Mouse (Mus musculus) splenic B cell, adult 2 months (primary cell): ENCODE results near the gene Hykk.
"Not testable (repeated sequence)": the region's sequence is repeated elsewhere in the genome, so short reads cannot be mapped to it uniquely, and the experiment has no call there.

Source experiments
- DNase-seq: peaks from one replicate; pipeline ENCODE4 v3.0.0-alpha.2; 2011; ENCODE audit warnings: low read depth, low spot score
- H3K27me3 ChIP-seq: 2 replicates; pipeline ENCODE4 v1.6.1; 2012; ENCODE audit warnings: mild to moderate bottlenecking, low read length, moderate library complexity, mixed read lengths; ENCODE audit not compliant: control insufficient read depth, poor library complexity, insufficient read depth, severe bottlenecking
- H3K36me3 ChIP-seq: 2 replicates; pipeline ENCODE4 v1.6.1; 2012; ENCODE audit warnings: mild to moderate bottlenecking, low read length, moderate library complexity, mixed read lengths; ENCODE audit not compliant: control insufficient read depth, poor library complexity, insufficient read depth, severe bottlenecking

Gene Hykk

GRCm38 (mm10) chr9:54949465-54949864 is 32.4 kb downstream of the Hykk start:
- peaks cover 8% of the 10 kb centered on the region; the same call in 1 of the 2 replicates for H3K36me3 ChIP-seq
- DNase-seq: no peak

GRCm38 (mm10) chr9:54950162-54950561 is 33.1 kb downstream of the Hykk start:
- not testable (repeated sequence) for DNase-seq, H3K36me3 ChIP-seq, H3K27me3 ChIP-seq

More at GRCm38 (mm10) chr9:54949465-54949864, 32.4 kb downstream of the Hykk start:
- no peaks in the 10 kb centered on the region for H3K27me3 ChIP-seq

- DNase-seq: peak; percentile 95
- Histone ChIP-seq H3K36me3 (peaks cover 8% of the 10 kb centered on the region), H3K27me3 (no peaks in the 10 kb centered on the region)
Observed at GRCm38 (mm10) chr9:54950575-54951321, 33.7 kb downstream of the Hykk start, which contains the start of the genes Psma4 and AY074887. Psma4 (plus strand) TSS chr9:54950790. AY074887 (minus strand) TSS chr9:54950998.

- peaks cover 4% of the 10 kb centered on the region; the same call in 1 of the 2 replicates for H3K36me3 ChIP-seq
- H3K27me3 ChIP-seq: no peaks in the 10 kb centered on the region
- no peak for DNase-seq
Observed at GRCm38 (mm10) chr9:54961059-54961458, 44.0 kb downstream of the Hykk start.

- DNase-seq: no peak
- no peaks in the 10 kb centered on the region for H3K27me3 ChIP-seq
- 0 out of 2 replicates have a peak, but pooled peaks cover 2% of the 10 kb centered on the region for H3K36me3 ChIP-seq
Observed at GRCm38 (mm10) chr9:54963669-54964068, 46.6 kb downstream of the Hykk start.

- H3K27me3 ChIP-seq: no peaks in the 10 kb centered on the region
- DNase-seq: no peak
- H3K36me3 ChIP-seq: no peaks in the 10 kb centered on the region
Observed at GRCm38 (mm10) chr9:54969972-54970637, 53.0 kb downstream of the Hykk start.

- DNase-seq: no peak
- H3K36me3 ChIP-seq: no peaks in the 10 kb centered on the region
Observed at GRCm38 (mm10) chr9:54980674-54981073, 63.6 kb downstream of the Hykk start, which contains the start of gene Chrna5. Chrna5 (plus strand) TSS chr9:54980880.

GRCm38 (mm10) chr9:54981291-54982191 is 64.5 kb downstream of the Hykk start:
- DNase-seq: peak; percentile 47
- no peaks in the 10 kb centered on the region; the same call in 1 of the 2 replicates for H3K27me3 ChIP-seq
- no peaks in the 10 kb centered on the region for H3K36me3 ChIP-seq

More at GRCm38 (mm10) chr9:54980674-54981073, 63.6 kb downstream of the Hykk start, which contains the start of gene Chrna5:
- no peaks in the 10 kb centered on the region; the same call in 1 of the 2 replicates for H3K27me3 ChIP-seq

GRCm38 (mm10) chr9:54982401-54982800 is 65.3 kb downstream of the Hykk start:
- Histone ChIP-seq H3K36me3 (no peaks in the 10 kb centered on the region), H3K27me3 (no peaks in the 10 kb centered on the region; the same call in 1 of the 2 replicates)

GRCm38 (mm10) chr9:54990362-54990761 is 73.3 kb downstream of the Hykk start:
- Histone ChIP-seq H3K36me3 (no peaks in the 10 kb centered on the region), H3K27me3 (no peaks in the 10 kb centered on the region)
- no peak for DNase-seq

More at GRCm38 (mm10) chr9:54982401-54982800, 65.3 kb downstream of the Hykk start:
- no peak for DNase-seq

GRCm38 (mm10) chr9:54994381-54994780 is 77.3 kb downstream of the Hykk start:
- DNase-seq: no peak
- H3K27me3 ChIP-seq: no peaks in the 10 kb centered on the region
- no peaks in the 10 kb centered on the region for H3K36me3 ChIP-seq

- DNase-seq: no peak
- Histone ChIP-seq H3K36me3 (no peaks in the 10 kb centered on the region), H3K27me3 (no peaks in the 10 kb centered on the region)
Observed at GRCm38 (mm10) chr9:54995645-54996044, 78.6 kb downstream of the Hykk start.
